Mouse (Mus musculus): ENCODE measurements at regions not wholly inside any gene's neighbourhood (a gene's known extent, or its start where the extent isn't known, plus 50 kb on each side); places are given as distances from the start of the nearest gene placed in this dataset.
A peak's percentile ranks its signal among the peaks of the same experiment; 100 is the strongest.

DNA sequence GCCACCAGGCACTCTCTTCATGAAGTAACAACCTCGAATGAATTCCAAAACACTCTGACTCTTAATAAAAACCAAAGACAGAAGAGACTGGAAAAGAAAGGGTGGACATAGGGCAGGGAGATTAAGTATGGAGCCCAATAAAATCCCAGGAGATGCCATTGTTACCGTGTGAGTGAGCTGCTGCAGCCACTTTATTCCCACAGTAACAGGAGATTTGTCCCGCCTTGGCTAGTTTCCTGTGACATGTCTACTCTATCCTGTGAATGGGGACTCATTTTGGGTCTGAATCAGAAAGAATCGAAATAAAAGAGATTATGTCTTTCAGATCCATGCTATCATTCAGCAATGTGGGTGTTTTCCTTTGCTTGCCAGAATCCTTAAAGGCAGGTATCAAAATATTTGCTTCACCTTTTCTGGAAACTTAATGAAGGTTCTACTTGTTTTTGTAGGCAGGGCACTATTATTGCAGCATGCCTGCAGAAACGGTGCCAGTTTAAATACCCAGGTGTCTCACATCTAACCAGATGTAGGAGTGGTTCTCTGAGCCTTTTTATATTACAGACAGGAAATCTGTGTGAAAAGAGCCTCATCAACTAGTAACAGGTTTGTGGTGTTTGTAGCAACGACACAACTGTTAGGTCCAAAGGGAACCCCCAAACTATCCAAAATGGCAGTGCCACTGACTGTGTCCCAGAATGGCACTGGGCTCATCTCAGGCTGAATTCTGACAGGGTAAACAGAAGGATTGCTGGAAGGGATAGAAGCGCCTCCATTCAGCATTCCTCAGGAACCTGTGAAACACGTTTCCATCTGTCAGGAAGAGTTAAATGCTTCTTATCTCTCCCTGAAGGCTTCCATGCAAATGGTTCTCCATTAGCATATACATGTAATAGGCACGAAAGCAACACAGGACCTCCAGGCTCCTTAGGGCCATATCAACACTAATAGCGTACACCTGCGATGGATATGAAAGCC lies 55.5 kb upstream of the Chd2 start:
- H3K4me1 ChIP-seq (ENCODE audit: control insufficient read depth, insufficient read depth, insufficient read length), result peaks cover 32% of the 10 kb centered on the region
- peak overlapping the region; percentile 95 for H3K27ac ChIP-seq (ENCODE audit: insufficient read depth, low read length)
- TF ChIP-seq CTCF (IDR thresholded peaks at IDR 0.05; ENCODE audit: extremely low read depth, insufficient read depth, insufficient read length, insufficient replicate concordance), result no peak
- TF ChIP-seq POLR2A (IDR thresholded peaks at IDR 0.05; ENCODE audit: low read depth, low read length), result no peak
- DNase-seq (ENCODE audit: low read depth in 1 of 2, low spot score in 2 of 2), result no peak
- 55% methylated on average over 11 of the region's 11 CpGs for WGBS
- no peaks in the 10 kb centered on the region for H3K36me3 ChIP-seq (ENCODE audit: control insufficient read depth, insufficient read depth, low read length)
- H3K27me3 ChIP-seq (ENCODE audit: control insufficient read depth, insufficient read depth, low read length), result no peaks in the 10 kb centered on the region
- no peak overlapping the region for H3K4me3 ChIP-seq (ENCODE audit: extremely low read depth, insufficient read depth, insufficient read length)

GRCm38 (mm10) chr7:73596415-73596814 lies 54.8 kb upstream of the Chd2 start:
- Histone ChIP-seq H3K27me3 (ENCODE audit: control insufficient read depth, insufficient read depth, low read length) (no peaks in the 10 kb centered on the region), H3K27ac (ENCODE audit: insufficient read depth, low read length) (peak overlapping the region; percentile 95), H3K36me3 (ENCODE audit: control insufficient read depth, insufficient read depth, low read length) (no peaks in the 10 kb centered on the region), H3K4me1 (ENCODE audit: control insufficient read depth, insufficient read depth, insufficient read length) (peaks cover 32% of the 10 kb centered on the region), H3K4me3 (ENCODE audit: extremely low read depth, insufficient read depth, insufficient read length) (no peak overlapping the region)
- TF ChIP-seq POLR2A (IDR thresholded peaks at IDR 0.05; ENCODE audit: low read depth, low read length) (no peak), CTCF (IDR thresholded peaks at IDR 0.05; ENCODE audit: extremely low read depth, insufficient read depth, insufficient read length, insufficient replicate concordance) (no peak)
- no peak for DNase-seq (ENCODE audit: low read depth in 1 of 2, low spot score in 2 of 2)
- 12% methylated on average over 2 of the region's 2 CpGs for WGBS

DNA sequence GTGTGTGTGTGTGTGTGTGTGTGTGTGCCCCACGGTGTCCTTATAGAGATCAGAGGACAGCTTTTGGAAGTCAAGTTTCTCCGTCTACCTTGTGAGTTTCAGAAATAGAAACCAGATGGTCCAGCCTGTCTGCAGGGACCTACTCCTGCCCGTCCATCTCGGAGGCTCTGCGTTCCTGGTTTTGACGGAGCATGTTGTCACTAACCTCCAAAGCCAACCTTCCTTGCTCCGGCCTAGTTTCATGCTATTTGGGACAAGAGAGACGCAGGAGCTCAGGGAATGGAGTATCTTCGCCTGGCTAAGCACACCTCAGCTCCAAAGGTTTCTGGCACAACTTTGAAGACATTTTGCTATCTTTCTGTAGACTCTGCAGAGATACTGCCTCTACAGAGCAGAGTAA lies 54.2 kb upstream of the Chd2 start:
- peak overlapping the region; percentile 5; the same call in 1 of the 2 replicates for H3K4me3 ChIP-seq (ENCODE audit: extremely low read depth, insufficient read depth, insufficient read length)
- no peaks in the 10 kb centered on the region for H3K36me3 ChIP-seq (ENCODE audit: control insufficient read depth, insufficient read depth, low read length)
- no peak for DNase-seq (ENCODE audit: low read depth in 1 of 2, low spot score in 2 of 2)
- no peaks in the 10 kb centered on the region for H3K27me3 ChIP-seq (ENCODE audit: control insufficient read depth, insufficient read depth, low read length)
- H3K4me1 ChIP-seq (ENCODE audit: control insufficient read depth, insufficient read depth, insufficient read length), result peaks cover 32% of the 10 kb centered on the region
- WGBS, result 30% methylated on average over 9 of the region's 9 CpGs
- TF ChIP-seq CTCF (IDR thresholded peaks at IDR 0.05; ENCODE audit: extremely low read depth, insufficient read depth, insufficient read length, insufficient replicate concordance) (no peak), POLR2A (IDR thresholded peaks at IDR 0.05; ENCODE audit: low read depth, low read length) (no peak)
- peak overlapping the region; percentile 95 for H3K27ac ChIP-seq (ENCODE audit: insufficient read depth, low read length)

DNA sequence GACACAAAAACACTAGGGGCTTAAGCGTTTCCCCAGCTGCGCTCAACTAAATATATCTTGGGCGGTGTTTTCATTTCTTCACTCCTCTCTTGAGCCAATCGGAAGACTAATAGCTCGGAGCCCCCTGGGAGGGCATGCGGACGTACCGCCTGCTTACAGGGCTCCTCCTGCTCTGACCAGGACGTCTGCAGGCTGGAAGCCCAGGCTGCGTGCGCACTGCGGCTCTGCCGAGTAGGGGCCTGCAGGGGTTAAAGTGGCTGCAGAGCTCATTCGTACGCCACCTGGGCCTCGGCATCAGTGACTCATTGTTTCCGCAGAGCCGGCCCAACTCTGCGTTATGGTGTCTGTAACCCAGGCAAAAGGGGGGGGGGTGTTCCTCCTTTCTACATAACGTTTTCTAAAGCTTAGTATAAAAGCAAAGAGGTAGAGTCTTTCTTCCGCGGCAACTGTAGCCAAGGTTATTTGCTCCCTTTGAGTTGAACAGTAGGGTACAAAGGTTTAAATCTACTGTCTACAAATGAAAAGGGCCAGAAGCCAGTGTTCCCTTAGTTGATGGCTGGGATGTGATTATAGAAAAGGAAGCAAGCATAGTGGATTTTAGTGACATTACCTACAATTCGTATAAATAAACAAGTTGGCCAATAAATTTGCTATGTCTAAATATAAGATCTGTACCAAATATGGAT lies 53.7 kb upstream of the Chd2 start:
- 0% methylated on average over 23 of the region's 23 CpGs for WGBS
- no peaks in the 10 kb centered on the region for H3K27me3 ChIP-seq (ENCODE audit: control insufficient read depth, insufficient read depth, low read length)
- H3K4me3 ChIP-seq (ENCODE audit: extremely low read depth, insufficient read depth, insufficient read length), result peak overlapping the region; percentile 21; the same call in 1 of the 2 replicates
- TF ChIP-seq POLR2A (IDR thresholded peaks at IDR 0.05; ENCODE audit: low read depth, low read length) (peak; percentile 51; the same call in 1 of the 2 replicates), CTCF (IDR thresholded peaks at IDR 0.05; ENCODE audit: extremely low read depth, insufficient read depth, insufficient read length, insufficient replicate concordance) (no peak)
- H3K36me3 ChIP-seq (ENCODE audit: control insufficient read depth, insufficient read depth, low read length), result no peaks in the 10 kb centered on the region
- peaks cover 32% of the 10 kb centered on the region for H3K4me1 ChIP-seq (ENCODE audit: control insufficient read depth, insufficient read depth, insufficient read length)
- peak; percentile 93 to 96 for DNase-seq (ENCODE audit: low read depth in 1 of 2, low spot score in 2 of 2)
- H3K27ac ChIP-seq (ENCODE audit: insufficient read depth, low read length), result peak overlapping the region; percentile 95

DNA sequence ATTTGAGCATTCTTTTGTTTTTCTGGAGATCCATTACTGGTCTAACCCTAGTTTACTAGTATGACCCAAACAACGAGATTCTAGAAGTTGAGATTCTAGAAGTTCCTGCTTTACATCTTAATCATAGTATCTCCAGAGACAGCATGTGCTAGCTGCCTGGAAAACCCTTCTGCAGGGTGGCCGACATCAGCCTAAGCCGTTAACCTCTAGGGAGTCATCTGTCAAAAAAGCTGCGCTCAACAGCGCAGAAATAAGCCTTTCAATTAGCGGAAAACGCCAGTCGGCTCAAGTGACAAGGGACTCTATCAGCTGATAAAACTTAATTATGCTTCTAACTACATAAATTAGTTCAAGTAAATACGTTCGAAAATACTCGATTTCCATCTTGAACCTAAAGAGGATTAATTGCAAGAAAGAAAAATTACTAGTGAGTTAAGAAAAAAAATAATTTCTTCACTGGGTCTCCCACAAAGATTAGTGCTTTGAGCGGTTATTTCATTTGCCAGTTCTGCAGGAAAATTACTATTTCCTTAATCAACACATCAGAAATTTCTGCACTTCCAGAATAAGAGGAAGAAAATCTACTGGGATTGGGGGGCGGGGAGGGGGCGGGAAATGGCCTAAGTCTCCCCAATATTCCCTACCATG lies 53.0 kb upstream of the Chd2 start:
- H3K27me3 ChIP-seq (ENCODE audit: control insufficient read depth, insufficient read depth, low read length), result no peaks in the 10 kb centered on the region
- DNase-seq (ENCODE audit: low read depth in 1 of 2, low spot score in 2 of 2), result peak in 1 of 2 experiments; percentile 59
- peak overlapping the region; percentile 95 for H3K27ac ChIP-seq (ENCODE audit: insufficient read depth, low read length)
- 1% methylated on average over 14 of the region's 14 CpGs for WGBS
- TF ChIP-seq POLR2A (IDR thresholded peaks at IDR 0.05; ENCODE audit: low read depth, low read length) (no peak; the same call in 1 of the 2 replicates), CTCF (IDR thresholded peaks at IDR 0.05; ENCODE audit: extremely low read depth, insufficient read depth, insufficient read length, insufficient replicate concordance) (no peak)
- H3K4me1 ChIP-seq (ENCODE audit: control insufficient read depth, insufficient read depth, insufficient read length), result peaks cover 28% of the 10 kb centered on the region
- H3K4me3 ChIP-seq (ENCODE audit: extremely low read depth, insufficient read depth, insufficient read length), result peak overlapping the region; percentile 21; the same call in 1 of the 2 replicates
- no peaks in the 10 kb centered on the region for H3K36me3 ChIP-seq (ENCODE audit: control insufficient read depth, insufficient read depth, low read length)

DNA sequence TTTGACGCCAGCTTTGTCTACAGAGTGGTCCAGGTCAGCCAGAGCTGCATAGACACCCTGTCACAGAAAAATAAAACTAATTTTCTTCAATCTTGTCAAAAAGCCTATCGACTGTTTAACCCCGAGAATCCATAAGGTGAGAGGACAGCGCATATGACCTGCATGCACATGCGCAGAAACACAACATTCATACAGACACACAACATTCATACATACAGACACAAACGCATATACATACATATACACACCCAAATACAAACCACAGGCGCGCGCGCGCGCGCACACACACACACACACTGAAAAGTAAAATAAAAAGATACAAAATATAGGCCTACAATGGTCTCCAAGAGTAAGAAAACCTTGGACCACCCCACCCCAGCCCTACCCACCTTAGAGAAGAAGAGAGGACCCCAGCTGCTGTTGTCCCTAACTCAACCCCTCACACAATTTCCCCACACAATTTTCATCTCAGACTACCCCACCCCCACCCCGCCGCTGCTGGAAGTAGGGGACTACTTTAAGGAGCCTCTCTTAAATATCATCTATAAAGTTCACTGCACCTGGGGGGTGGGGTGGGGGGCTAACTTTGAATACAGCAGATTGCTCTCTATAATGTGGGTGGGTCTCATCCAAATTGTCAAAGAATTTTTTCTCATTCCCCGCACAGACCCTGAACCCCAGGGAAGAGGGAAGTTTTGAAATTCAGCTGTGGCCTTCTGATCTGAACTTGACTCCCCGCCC lies 52.2 kb upstream of the Chd2 start:
- peaks cover 28% of the 10 kb centered on the region for H3K4me1 ChIP-seq (ENCODE audit: control insufficient read depth, insufficient read depth, insufficient read length)
- no peaks in the 10 kb centered on the region for H3K27me3 ChIP-seq (ENCODE audit: control insufficient read depth, insufficient read depth, low read length)
- peak overlapping the region; percentile 70 for H3K27ac ChIP-seq (ENCODE audit: insufficient read depth, low read length)
- no peak for DNase-seq (ENCODE audit: low read depth in 1 of 2, low spot score in 2 of 2)
- no peak overlapping the region for H3K4me3 ChIP-seq (ENCODE audit: extremely low read depth, insufficient read depth, insufficient read length)
- 75% methylated on average over 17 of the region's 17 CpGs for WGBS
- TF ChIP-seq CTCF (IDR thresholded peaks at IDR 0.05; ENCODE audit: extremely low read depth, insufficient read depth, insufficient read length, insufficient replicate concordance) (no peak), POLR2A (IDR thresholded peaks at IDR 0.05; ENCODE audit: low read depth, low read length) (no peak)
- no peaks in the 10 kb centered on the region for H3K36me3 ChIP-seq (ENCODE audit: control insufficient read depth, insufficient read depth, low read length)

Measured in spleen, adult 2 months (tissue).